Mouse (Mus musculus): Measurements from ENCODE around the gene Tmem236. TPM values are rescaled to one million over a fixed set of nuclear protein-coding genes. Genes with fewer than 3 reads are reported as not detected.
A peak's percentile ranks its signal among the peaks of the same experiment; 100 is the strongest.
"Not testable (repeated sequence)": the region's sequence is repeated elsewhere in the genome, so short reads cannot be mapped to it uniquely, and the experiment has no call there.

Gene Tmem236
- polyA plus RNA-seq, 1 experiment from 2014 or later, result 0.08 TPM

DNA sequence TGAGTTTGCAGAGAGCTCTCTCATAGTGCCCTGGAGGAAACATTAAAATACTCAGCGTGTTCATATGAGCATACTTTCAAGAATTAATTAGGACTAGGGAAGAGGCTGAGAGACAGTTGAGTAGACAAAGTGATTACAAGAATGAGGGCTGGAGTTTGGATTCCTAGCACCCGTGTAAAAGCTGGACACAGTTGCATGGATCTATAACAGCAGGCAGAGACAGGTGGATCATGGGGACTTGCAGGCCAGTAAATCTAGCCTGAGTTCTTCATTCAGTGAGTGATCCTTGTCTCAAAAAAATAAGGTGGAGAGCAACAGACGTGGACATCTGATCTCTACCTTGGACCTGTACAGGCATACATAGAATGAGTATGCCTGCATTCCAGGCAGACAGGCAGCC lies 15.3 kb upstream of the Tmem236 start:
- Histone ChIP-seq H3K9ac (no peak overlapping the region), H3K36me3 (0 out of 2 replicates have a peak, but pooled peaks cover 5% of the 10 kb centered on the region), H3K27ac (replicated peaks) (no peak overlapping the region), H3K4me2 (no peak overlapping the region), H3K27me3 (no peaks in the 10 kb centered on the region), H3K4me1 (replicated peaks) (peaks cover 12% of the 10 kb centered on the region; the same call in 1 of the 2 replicates), H3K4me3 (no peak overlapping the region), H3K9me3 (no peaks in the 10 kb centered on the region)
- 70% methylated on average over 3 of the region's 3 CpGs for WGBS
- no peak for ATAC-seq (ENCODE audit: low read depth)

DNA sequence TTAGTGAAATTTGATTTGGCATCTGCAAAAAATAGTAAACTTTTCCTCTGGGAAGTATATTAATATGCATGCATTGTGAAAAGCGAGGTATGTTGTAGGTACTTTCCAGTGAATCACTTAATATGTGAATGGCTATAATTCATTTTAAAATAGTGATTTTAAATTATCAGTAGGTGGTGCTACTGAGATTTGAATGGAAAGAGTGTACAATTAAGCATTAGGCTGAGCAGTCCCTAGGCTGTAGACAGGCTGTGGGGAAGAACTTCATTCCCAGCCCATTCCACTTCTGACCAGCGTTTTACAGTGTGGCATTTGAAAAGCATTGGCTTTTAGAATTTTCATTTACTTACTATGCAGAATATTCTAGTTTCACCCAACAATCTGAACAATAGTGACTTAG lies 14.6 kb upstream of the Tmem236 start:
- WGBS, result 74% methylated on average over 2 of the region's 2 CpGs
- peak; percentile 47; the same call in 1 of the 2 replicates for ATAC-seq (ENCODE audit: low read depth)
- Histone ChIP-seq H3K27ac (replicated peaks) (no peak overlapping the region), H3K27me3 (no peaks in the 10 kb centered on the region), H3K9me3 (no peaks in the 10 kb centered on the region), H3K36me3 (0 out of 2 replicates have a peak, but pooled peaks cover 5% of the 10 kb centered on the region), H3K4me1 (replicated peaks) (peaks cover 12% of the 10 kb centered on the region; the same call in 1 of the 2 replicates), H3K9ac (no peak overlapping the region), H3K4me3 (no peak overlapping the region), H3K4me2 (no peak overlapping the region)

- H3K4me2 ChIP-seq, result no peak overlapping the region
- no peak overlapping the region for H3K27ac ChIP-seq (replicated peaks)
- H3K36me3 ChIP-seq, result no peaks in the 10 kb centered on the region
- ATAC-seq (ENCODE audit: low read depth), result no peak
- H3K9ac ChIP-seq, result no peak overlapping the region
- 85% methylated on average over 5 of the region's 5 CpGs for WGBS
- H3K27me3 ChIP-seq, result no peaks in the 10 kb centered on the region
- H3K4me1 ChIP-seq (replicated peaks), result peaks cover under 1% of the 10 kb centered on the region; the same call in 1 of the 2 replicates
- H3K4me3 ChIP-seq, result no peak overlapping the region
- no peaks in the 10 kb centered on the region for H3K9me3 ChIP-seq
These were observed 9.8 kb upstream of the Tmem236 start for GRCm38 (mm10) chr2:14164459-14165030.

DNA sequence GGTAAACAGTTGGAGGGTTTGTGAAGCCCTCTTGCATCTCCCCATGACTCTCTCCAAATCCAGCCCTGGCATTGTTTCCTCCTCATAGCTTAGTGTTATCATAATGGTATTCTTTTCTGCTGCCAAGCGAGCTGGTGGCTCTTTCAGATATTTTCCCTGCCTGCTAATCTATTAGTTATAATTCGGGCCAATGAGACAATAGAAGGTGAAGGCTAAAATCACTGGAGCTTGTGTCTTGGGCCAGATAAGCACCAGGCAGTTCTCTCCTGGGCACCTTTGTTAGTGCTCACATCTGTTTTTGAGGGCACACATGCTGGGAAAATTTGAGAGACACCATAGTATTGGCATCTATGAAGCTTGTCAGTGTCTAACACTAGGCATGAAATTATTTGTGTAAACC lies 9.3 kb upstream of the Tmem236 start:
- Histone ChIP-seq H3K9ac (no peak overlapping the region), H3K9me3 (no peaks in the 10 kb centered on the region), H3K27ac (replicated peaks) (no peak overlapping the region), H3K4me3 (no peak overlapping the region), H3K4me1 (replicated peaks) (no peaks in the 10 kb centered on the region), H3K4me2 (no peak overlapping the region), H3K36me3 (no peaks in the 10 kb centered on the region), H3K27me3 (no peaks in the 10 kb centered on the region)
- 82% methylated on average over 2 of the region's 2 CpGs for WGBS
- no peak for ATAC-seq (ENCODE audit: low read depth)

- Histone ChIP-seq H3K36me3 (no peaks in the 10 kb centered on the region), H3K4me3 (no peak overlapping the region), H3K9ac (no peak overlapping the region), H3K9me3 (no peaks in the 10 kb centered on the region), H3K27me3 (no peaks in the 10 kb centered on the region), H3K27ac (replicated peaks) (no peak overlapping the region), H3K4me1 (replicated peaks) (no peaks in the 10 kb centered on the region), H3K4me2 (no peak overlapping the region)
- 88% methylated on average over 3 of the region's 3 CpGs for WGBS
- ATAC-seq (ENCODE audit: low read depth), result no peak
These were observed 8.5 kb upstream of the Tmem236 start for GRCm38 (mm10) chr2:14165618-14166344.

DNA sequence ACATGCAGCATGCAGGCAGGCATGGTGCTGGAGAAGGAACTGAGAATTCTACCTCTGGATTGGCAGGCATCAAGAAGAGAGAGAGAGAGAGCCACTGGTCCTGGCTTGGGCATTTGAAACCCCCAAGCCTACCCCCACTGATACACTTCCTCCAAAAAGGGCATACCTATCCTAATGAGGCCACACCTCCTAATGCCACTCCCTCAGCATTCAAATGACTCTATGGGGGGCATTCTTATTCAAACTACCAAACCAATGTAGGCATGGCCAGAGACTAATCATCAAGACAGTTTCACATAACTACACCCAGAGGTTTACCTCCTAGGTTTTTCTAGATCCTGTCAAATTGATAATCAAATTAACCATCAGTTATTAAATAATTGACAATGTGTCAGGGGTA lies 6.6 kb upstream of the Tmem236 start:
- no peaks in the 10 kb centered on the region for H3K9me3 ChIP-seq

DNA sequence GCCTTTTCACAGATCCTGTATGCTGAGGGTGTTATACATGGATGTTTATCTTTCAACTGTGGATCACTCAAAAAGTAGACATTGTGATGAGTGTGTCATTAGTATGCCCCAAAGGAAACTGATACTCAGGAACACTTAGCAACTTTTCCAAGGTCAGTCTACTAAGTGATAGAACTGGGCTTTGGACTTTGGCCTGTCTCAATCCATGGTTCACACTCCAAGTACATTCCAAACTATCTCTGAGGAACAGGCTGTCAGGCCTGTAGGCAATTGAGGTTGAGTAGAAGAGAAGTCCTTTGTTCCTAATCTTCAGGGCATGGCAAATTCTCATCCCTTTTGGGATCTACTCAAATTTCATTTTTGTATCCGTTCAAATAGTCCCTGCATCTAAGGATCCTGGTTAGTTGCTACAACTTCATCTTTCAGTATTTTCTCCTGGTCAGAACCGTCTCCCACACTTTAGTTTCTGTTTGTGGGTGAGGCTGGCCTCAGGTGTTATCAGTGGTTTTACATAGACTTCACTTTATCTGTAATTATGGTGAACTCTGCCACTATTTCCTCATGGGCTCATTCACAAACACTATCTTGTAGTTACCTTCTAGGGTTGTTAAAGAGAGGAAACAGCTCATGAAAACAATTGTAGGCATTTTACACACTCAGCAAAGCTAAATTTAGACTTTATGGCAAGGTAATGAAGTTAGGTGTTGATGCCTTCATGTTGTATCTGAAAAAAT lies 2.3 kb downstream of the Tmem236 start:
- no peaks in the 10 kb centered on the region for H3K4me1 ChIP-seq (replicated peaks)
- ATAC-seq (ENCODE audit: low read depth), result no peak
- 79% methylated on average over 2 of the region's 2 CpGs for WGBS
- H3K27ac ChIP-seq (replicated peaks), result no peak overlapping the region
- no peaks in the 10 kb centered on the region for H3K27me3 ChIP-seq
- no peak overlapping the region for H3K4me3 ChIP-seq
- no peak overlapping the region for H3K9ac ChIP-seq
- no peaks in the 10 kb centered on the region for H3K9me3 ChIP-seq
- no peak overlapping the region for H3K4me2 ChIP-seq
- H3K36me3 ChIP-seq, result no peaks in the 10 kb centered on the region

More for the DNA sequence above, 6.6 kb upstream of the Tmem236 start:
- ATAC-seq (ENCODE audit: low read depth), result no peak
- no peak overlapping the region for H3K27ac ChIP-seq (replicated peaks)
- no peak overlapping the region for H3K4me2 ChIP-seq
- H3K27me3 ChIP-seq, result no peaks in the 10 kb centered on the region
- no peaks in the 10 kb centered on the region for H3K36me3 ChIP-seq
- H3K4me1 ChIP-seq (replicated peaks), result no peaks in the 10 kb centered on the region
- no peak overlapping the region for H3K4me3 ChIP-seq
- H3K9ac ChIP-seq, result no peak overlapping the region

DNA sequence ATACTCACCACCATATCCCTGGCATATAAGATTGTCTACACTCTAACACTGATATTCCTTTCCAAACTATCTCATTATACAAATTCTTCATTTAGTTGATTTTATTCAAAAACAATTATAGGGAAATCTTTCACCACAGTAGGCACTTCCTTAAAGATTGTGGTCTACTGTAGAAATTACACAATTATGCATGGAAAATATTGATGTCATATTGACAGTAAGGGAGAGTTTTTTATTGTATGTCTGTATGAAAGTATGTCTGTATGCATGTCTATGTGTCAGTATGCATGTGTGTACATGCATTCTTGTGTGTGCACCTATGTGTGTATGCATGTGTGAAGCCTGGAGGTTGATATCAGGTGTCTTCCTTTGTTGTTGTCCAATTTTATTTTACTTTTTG lies 10.1 kb downstream of the Tmem236 start:
- Histone ChIP-seq H3K27ac (replicated peaks) (no peak overlapping the region), H3K9ac (no peak overlapping the region), H3K36me3 (no peaks in the 10 kb centered on the region), H3K27me3 (no peaks in the 10 kb centered on the region), H3K4me3 (no peak overlapping the region), H3K9me3 (no peaks in the 10 kb centered on the region), H3K4me1 (replicated peaks) (no peaks in the 10 kb centered on the region), H3K4me2 (no peak overlapping the region)
- no peak for ATAC-seq (ENCODE audit: low read depth)

- H3K4me3 ChIP-seq, result no peak overlapping the region
- H3K9ac ChIP-seq, result no peak overlapping the region
- no peaks in the 10 kb centered on the region for H3K36me3 ChIP-seq
- no peak overlapping the region for H3K4me2 ChIP-seq
- H3K27me3 ChIP-seq, result no peaks in the 10 kb centered on the region
- WGBS, result 87% methylated on average over 4 of the region's 4 CpGs
- ATAC-seq (ENCODE audit: low read depth), result no peak
- H3K27ac ChIP-seq (replicated peaks), result no peak overlapping the region
- H3K4me1 ChIP-seq (replicated peaks), result no peaks in the 10 kb centered on the region
- no peaks in the 10 kb centered on the region for H3K9me3 ChIP-seq
These were observed 16.4 kb downstream of the Tmem236 start for GRCm38 (mm10) chr2:14190684-14191083.

- Histone ChIP-seq H3K4me2 (no peak overlapping the region), H3K27me3 (no peaks in the 10 kb centered on the region), H3K4me3 (no peak overlapping the region), H3K9ac (no peak overlapping the region), H3K9me3 (no peaks in the 10 kb centered on the region), H3K27ac (replicated peaks) (no peak overlapping the region), H3K4me1 (replicated peaks) (no peaks in the 10 kb centered on the region), H3K36me3 (no peaks in the 10 kb centered on the region)
- 83% methylated on average over 4 of the region's 4 CpGs for WGBS
- no peak for ATAC-seq (ENCODE audit: low read depth)
These were observed 17.3 kb downstream of the Tmem236 start for GRCm38 (mm10) chr2:14191601-14192000.

- Histone ChIP-seq H3K4me3 (no peak overlapping the region), H3K27me3 (no peaks in the 10 kb centered on the region), H3K9ac (no peak overlapping the region), H3K4me1 (replicated peaks) (no peaks in the 10 kb centered on the region), H3K27ac (replicated peaks) (no peak overlapping the region), H3K36me3 (no peaks in the 10 kb centered on the region), H3K4me2 (no peak overlapping the region), H3K9me3 (no peaks in the 10 kb centered on the region)
- WGBS, result 90% methylated on average over 6 of the region's 6 CpGs
- ATAC-seq (ENCODE audit: low read depth), result no peak
These were observed 17.7 kb downstream of the Tmem236 start for GRCm38 (mm10) chr2:14192046-14192445.

DNA sequence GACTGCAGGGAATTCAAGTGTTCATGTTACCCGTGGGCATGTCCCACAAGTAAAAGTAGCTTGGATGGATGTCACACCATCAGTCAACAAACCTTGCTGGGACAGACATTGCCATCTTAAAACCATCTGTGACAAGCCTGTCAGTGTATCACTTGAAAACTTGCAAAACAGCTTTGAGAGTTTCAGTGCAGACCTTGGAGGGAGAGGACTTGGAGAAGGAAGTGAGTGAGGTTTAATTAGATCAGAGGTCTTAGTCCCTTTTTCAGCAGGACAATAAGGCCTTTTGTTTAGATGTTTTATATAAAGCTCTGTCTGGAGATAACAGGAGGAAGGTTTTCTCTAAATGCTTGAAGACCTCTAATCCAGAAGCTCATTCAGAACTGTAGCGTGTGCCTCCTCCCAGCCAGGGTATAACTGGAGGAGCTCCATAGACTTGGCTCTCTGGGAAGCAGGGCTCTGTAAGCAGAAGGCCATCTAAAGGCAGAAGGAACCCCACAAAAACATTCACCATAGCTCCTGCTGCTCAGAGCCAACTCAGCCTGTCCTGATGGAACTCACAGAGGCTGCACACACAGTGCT lies 24.1 kb downstream of the Tmem236 start:
- H3K4me2 ChIP-seq; ATAC-seq (ENCODE audit: low read depth); H3K36me3 ChIP-seq; H3K4me3 ChIP-seq; H3K9ac ChIP-seq; H3K4me1 ChIP-seq (replicated peaks); H3K27me3 ChIP-seq; H3K27ac ChIP-seq (replicated peaks); H3K9me3 ChIP-seq: not testable (repeated sequence)
- WGBS, result 83% methylated on average over 1 of the region's 2 CpGs

Data from neural tube, embryonic 13.5 days (tissue).